In the genomic region with DNA sequence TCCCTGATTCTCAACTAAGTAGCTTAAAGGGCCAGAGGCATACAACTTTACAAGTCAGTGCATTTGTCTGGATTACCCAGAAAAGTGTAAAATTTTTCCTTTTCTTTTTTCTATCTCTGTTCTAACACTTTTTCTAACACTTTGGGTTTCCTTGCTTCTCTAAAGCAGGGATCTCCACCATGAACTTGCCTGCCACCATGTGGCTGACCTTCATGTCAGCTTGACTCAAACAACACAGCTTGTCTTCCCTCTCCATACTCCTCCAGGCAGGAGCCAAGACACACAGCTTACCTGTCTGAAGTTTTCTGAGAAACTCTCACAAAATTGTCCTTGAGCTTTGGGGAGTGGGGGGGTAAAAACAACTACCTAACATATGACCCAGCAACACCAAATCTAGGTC, we compare ENCODE assay signal across 9 mouse cellular contexts. TPM values are rescaled to one million over a fixed set of nuclear protein-coding genes. Genes with fewer than 3 reads are reported as not detected.
DNase-seq lines count a peak whose midpoint lies in the region; ATAC-seq and TF ChIP-seq lines count a peak whose summit lies in the region.
"Had no signal": no experiment of that assay in that cellular context is flagged by ENCODE, and none has a peak within 500 bp of the region (broad histone marks: within the 10 kb centered on the region; RNA-seq: fewer than 3 reads in every experiment).

No protein-coding gene starts in this region.

- ATAC-seq in forebrain, embryonic 15.5 days (replicated peaks) = no peak

- peak; percentile 39 to 52 for DNase-seq in heart, adult 2 months
- DNase-seq in heart, postnatal 25 days (ENCODE audit: low spot score) = no peak
- peak; percentile 58 for DNase-seq in 416B (ENCODE audit: low read depth)
- DNase-seq in MEL (ENCODE audit: low read depth, low spot score) = peak; percentile 20
- peak; percentile 60 to 64 for DNase-seq in kidney, postnatal 4 days
- no peak for DNase-seq in right cerebral cortex, adult 18-20 months
- no peak for DNase-seq in ovary, postnatal 14 days (ENCODE audit: low spot score)

- no peak overlapping the region for H3K9ac ChIP-seq in heart, adult 2 months (ENCODE audit: low read depth, low read length)
- H3K9ac ChIP-seq in MEL (ENCODE audit: control insufficient read depth, low read depth, low read length, poor library complexity, severe bottlenecking) = no peak overlapping the region
- no peak overlapping the region for H3K9ac ChIP-seq in forebrain, embryonic 15.5 days (replicated peaks)
- H3K9ac ChIP-seq: neural tube, embryonic 12.5 days had no signal

- peak; percentile 83 for TF ChIP-seq CTCF in heart, adult 2 months (IDR thresholded peaks at IDR 0.05)
- TF ChIP-seq CTCF in MEL (IDR thresholded peaks at IDR 0.05 in 2 of 3, conservative IDR thresholded peaks at IDR 0.05 in 1 of 3; ENCODE audit: control insufficient read depth in 1 of 3, insufficient read depth in 1 of 3, low read depth in 2 of 3, low read length in 3 of 3, poor library complexity in 1 of 3, severe bottlenecking in 1 of 3) = peak in 2 of 3 experiments; percentile 46 to 57; a peak in 4 of 6 replicates

- H3K79me2 ChIP-seq in heart, adult 2 months (replicated peaks; ENCODE audit: control insufficient read depth, insufficient read depth, low read length) = no peaks in the 10 kb centered on the region
- H3K79me2 ChIP-seq in MEL (ENCODE audit: control insufficient read depth, insufficient read depth, low read length, poor library complexity) = no peaks in the 10 kb centered on the region

- H3K4me3 ChIP-seq in heart, adult 2 months = no peak overlapping the region
- no peak overlapping the region for H3K4me3 ChIP-seq in MEL (ENCODE audit: control insufficient read depth in 1 of 2, insufficient read depth in 1 of 2, low read depth in 2 of 2, low read length in 2 of 2)
- no peak overlapping the region for H3K4me3 ChIP-seq in forebrain, embryonic 15.5 days
- H3K4me3 ChIP-seq: neural tube, embryonic 12.5 days had no signal

- no peaks in the 10 kb centered on the region for H3K9me3 ChIP-seq in MEL (replicated peaks; ENCODE audit: insufficient read depth, low read length)
- H3K9me3 ChIP-seq in forebrain, embryonic 15.5 days = no peaks in the 10 kb centered on the region
- H3K9me3 ChIP-seq: neural tube, embryonic 12.5 days had no signal

- TF ChIP-seq POLR2A in heart, adult 2 months (IDR thresholded peaks at IDR 0.05; ENCODE audit: insufficient read depth, low read depth, low read length) = no peak
- TF ChIP-seq POLR2A in MEL (IDR thresholded peaks at IDR 0.05; ENCODE audit: control insufficient read depth in 1 of 2, insufficient read depth in 1 of 2, low read depth in 1 of 2, low read length in 2 of 2, poor library complexity in 1 of 2) = no peak

- TF ChIP-seq EP300 in heart, adult 2 months (IDR thresholded peaks at IDR 0.05; ENCODE audit: insufficient read depth, low read depth, low read length) = no peak
- TF ChIP-seq EP300 in MEL (IDR thresholded peaks at IDR 0.05; ENCODE audit: low read depth in 1 of 2, low read length in 2 of 2) = no peak

- no peaks in the 10 kb centered on the region for H3K27me3 ChIP-seq in heart, adult 2 months (ENCODE audit: control insufficient read depth, insufficient read depth, low read length)
- no peaks in the 10 kb centered on the region for H3K27me3 ChIP-seq in MEL (ENCODE audit: control insufficient read depth in 1 of 2, insufficient read depth in 2 of 2, low read length in 2 of 2)
- H3K27me3 ChIP-seq in forebrain, embryonic 15.5 days = no peaks in the 10 kb centered on the region
- H3K27me3 ChIP-seq: neural tube, embryonic 12.5 days had no signal

- H3K27ac ChIP-seq in heart, adult 2 months = no peak overlapping the region
- no peak overlapping the region for H3K27ac ChIP-seq in MEL (ENCODE audit: control insufficient read depth, low read depth, low read length)
- H3K27ac ChIP-seq in forebrain, embryonic 15.5 days (replicated peaks) = no peak overlapping the region
- H3K27ac ChIP-seq: neural tube, embryonic 12.5 days had no signal

- peak; percentile 47 for TF ChIP-seq RAD21 in MEL (IDR thresholded peaks at IDR 0.05; ENCODE audit: low read depth, low read length)

- intact Hi-C loops in heart, adult 2 months (cut with DNase I) = loop anchor here (1.0 to 2.0 kb wide), 3 partner anchors 79 to 310 kb away; no protein-coding TSS in a partner anchor
- intact Hi-C loops in heart, postnatal 25 days (cut with DNase I) = loop anchor here (1.0 kb wide), 1 partner anchor 310 kb away; no protein-coding TSS in a partner anchor

- H3K36me3 ChIP-seq in heart, adult 2 months (ENCODE audit: control insufficient read depth, insufficient read depth, low read length) = no peaks in the 10 kb centered on the region
- no peaks in the 10 kb centered on the region for H3K36me3 ChIP-seq in MEL (ENCODE audit: control insufficient read depth in 1 of 2, insufficient read depth in 2 of 2, low read length in 2 of 2)
- no peaks in the 10 kb centered on the region for H3K36me3 ChIP-seq in forebrain, embryonic 15.5 days
- H3K36me3 ChIP-seq: neural tube, embryonic 12.5 days had no signal

- H3K4me1 ChIP-seq in heart, adult 2 months (ENCODE audit: control insufficient read depth, insufficient read depth, low read length) = no peaks in the 10 kb centered on the region
- no peaks in the 10 kb centered on the region for H3K4me1 ChIP-seq in MEL (ENCODE audit: control insufficient read depth in 1 of 2, insufficient read depth in 2 of 2, low read length in 2 of 2)
- no peaks in the 10 kb centered on the region for H3K4me1 ChIP-seq in forebrain, embryonic 15.5 days
- H3K4me1 ChIP-seq: neural tube, embryonic 12.5 days had no signal

- H3K4me2 ChIP-seq in forebrain, embryonic 15.5 days (replicated peaks) = no peak overlapping the region
- H3K4me2 ChIP-seq: neural tube, embryonic 12.5 days had no signal

TF ChIP-seq in MEL, 35 proteins besides CTCF, POLR2A, EP300 and RAD21:
- TF ChIP-seq MAX (IDR thresholded peaks at IDR 0.05; ENCODE audit: low read length) (no peak), ZC3H11A (IDR thresholded peaks at IDR 0.05; ENCODE audit: low read depth, low read length) (peak; percentile 55), CHD1 (IDR thresholded peaks at IDR 0.05; ENCODE audit: low read depth, low read length) (no peak), GABPA (IDR thresholded peaks at IDR 0.05; ENCODE audit: low read depth, low read length) (no peak), SMC3 (IDR thresholded peaks at IDR 0.05; ENCODE audit: low read depth, low read length) (peak; percentile 68), ETS1 (IDR thresholded peaks at IDR 0.05; ENCODE audit: low read depth, low read length) (no peak), HCFC1 (IDR thresholded peaks at IDR 0.05; ENCODE audit: low read depth, low read length) (no peak)
TF ChIP-seq in MEL: peak in this region for 2.

RNA-seq across cellular contexts. Expression of gene Nek7, which starts 17.9 kb away (rescaled TPM):
- total RNA-seq in heart, adult 2 months (2021) = 10 to 100 TPM; 69.9 to 79.7 TPM
- polyA plus RNA-seq in heart, adult 2 months (2012; rRNA removed) = 17.3 and 40.0 TPM in 2 replicates
- total RNA-seq in heart, postnatal 25 days (2021) = 10 to 100 TPM; 67.3 to 71.1 TPM
- total RNA-seq in MEL (2012; rRNA removed) = 4.7 and 6.2 TPM in 2 replicates
- polyA plus RNA-seq in MEL (2012; ENCODE audit: insufficient read depth in 1 of 2, insufficient read length in 2 of 2, low read depth in 1 of 2, low replicate concordance in 2 of 2, missing spikeins in 1 of 2) = 1 to 10 TPM in 1 of 2 experiments, not detected in 1; 9.1 TPM
- 12.1 and 12.4 TPM in 2 replicates for polyA plus RNA-seq in forebrain, embryonic 15.5 days (2015; fragmentation: Nextera tagmentation; extraction: Ambion mirVana)

Comparison
In these comparisons a context has a peak if more than half of its experiments do, and no peak if none do; other contexts are left out.
1. DNase-seq: peak in heart, adult 2 months (2 of 2), 416B (single experiment), MEL (single experiment) and kidney, postnatal 4 days (2 of 2); none in heart, postnatal 25 days (single experiment), right cerebral cortex, adult 18-20 months (single experiment) and ovary, postnatal 14 days (single experiment).